Mouse (Mus musculus): Measurements from ENCODE around the gene Usp54.
"Not testable (repeated sequence)": the region's sequence is repeated elsewhere in the genome, so short reads cannot be mapped to it uniquely, and the experiment has no call there.

The Usp54 gene

DNA sequence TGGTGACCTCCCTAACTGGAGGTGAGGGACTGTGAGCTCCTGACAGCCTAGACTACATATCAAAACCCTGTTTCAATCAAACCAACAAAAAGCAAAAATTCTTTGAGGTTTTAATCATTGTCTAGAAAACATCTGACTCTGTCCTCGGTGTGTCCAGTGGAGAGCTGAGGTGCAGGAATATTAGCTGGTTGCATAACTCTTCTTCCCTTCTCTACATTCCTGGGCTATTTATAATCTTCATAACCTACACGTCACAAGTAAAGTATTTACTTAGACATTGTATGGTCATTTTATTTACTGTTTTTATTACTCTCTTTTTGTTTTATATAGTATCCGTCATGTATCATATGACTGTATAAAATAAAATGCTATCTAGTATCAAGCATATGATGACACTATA lies 31.3 kb downstream of the Usp54 start:
- no peak for DNase-seq (ENCODE audit: low spot score in 2 of 2)

GRCm38 (mm10) chr14:20607396-20608126 lies 33.3 kb downstream of the Usp54 start:
- no peak for DNase-seq (ENCODE audit: low spot score in 2 of 2)

DNA sequence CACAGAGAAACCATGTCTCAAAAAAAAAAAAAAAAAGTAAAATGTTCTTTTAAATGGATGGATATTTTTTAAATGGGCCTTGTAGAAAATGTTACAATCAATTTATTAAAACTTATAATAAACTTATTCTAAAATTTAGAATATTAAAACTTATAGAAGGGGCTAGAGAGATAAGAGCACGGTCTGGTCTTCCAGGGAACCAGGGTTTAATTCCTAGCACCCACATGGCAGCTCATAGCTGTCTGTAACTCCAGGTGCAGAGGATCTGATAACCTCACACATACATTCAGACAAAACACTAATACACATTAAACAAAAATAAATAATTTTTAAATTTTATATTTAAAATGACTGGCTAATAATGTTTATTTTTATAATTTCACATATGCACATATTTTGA lies 39.6 kb downstream of the Usp54 start:
- DNase-seq (ENCODE audit: low spot score in 2 of 2) = no peak

GRCm38 (mm10) chr14:20600203-20600602 lies 40.7 kb downstream of the Usp54 start:
- no peak for DNase-seq (ENCODE audit: low spot score in 2 of 2)

DNA sequence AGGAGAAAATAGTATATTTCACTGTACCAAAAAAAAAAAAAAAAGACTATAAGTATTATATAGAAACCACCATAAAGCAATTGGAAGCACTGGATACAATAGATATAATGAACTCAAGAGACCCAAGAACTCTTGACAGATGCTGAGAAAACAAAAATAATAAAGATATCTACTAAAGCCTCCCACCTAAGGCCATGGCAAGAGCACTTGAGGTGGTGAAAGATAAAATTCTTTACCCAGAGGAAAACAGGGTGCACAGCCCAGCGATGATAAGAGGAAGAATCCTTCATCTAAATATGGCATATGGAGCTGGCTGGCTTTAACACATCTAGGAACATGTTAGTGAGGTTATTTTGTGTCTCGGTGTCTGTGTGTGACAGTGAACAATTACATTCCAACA lies 41.3 kb downstream of the Usp54 start:
- DNase-seq (ENCODE audit: low spot score in 2 of 2) = no peak

DNA sequence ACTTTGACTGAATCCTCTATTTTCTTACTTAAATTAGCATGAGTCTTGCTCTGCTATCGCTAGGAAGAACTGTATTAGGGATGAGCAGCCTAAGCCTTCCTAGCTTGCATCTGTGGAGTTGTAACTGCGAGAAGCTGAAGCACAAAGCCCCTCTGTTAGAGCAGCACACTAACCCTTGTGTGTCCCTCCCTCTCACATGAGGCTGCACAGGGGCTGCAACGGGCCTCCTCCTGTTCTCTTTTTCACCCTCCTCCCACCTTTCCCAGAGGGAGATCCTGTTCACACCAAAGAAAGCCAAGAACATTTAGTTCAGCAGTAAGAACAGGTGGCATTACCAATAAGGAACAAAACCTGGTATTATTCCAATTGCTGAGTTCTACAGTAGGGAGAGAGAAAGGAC lies 45.1 kb downstream of the Usp54 start:
- no peak for DNase-seq (ENCODE audit: low spot score in 2 of 2)

- no peak for DNase-seq (ENCODE audit: low spot score in 2 of 2)
These were observed 53.4 kb downstream of the Usp54 start for GRCm38 (mm10) chr14:20587458-20587857.

- DNase-seq (ENCODE audit: low spot score in 2 of 2) = no peak
These were observed 61.9 kb downstream of the Usp54 start for GRCm38 (mm10) chr14:20578822-20579407.

GRCm38 (mm10) chr14:20576179-20576578 lies 64.7 kb downstream of the Usp54 start:
- DNase-seq (ENCODE audit: low spot score in 2 of 2) = peak; percentile 18 to 73

DNA sequence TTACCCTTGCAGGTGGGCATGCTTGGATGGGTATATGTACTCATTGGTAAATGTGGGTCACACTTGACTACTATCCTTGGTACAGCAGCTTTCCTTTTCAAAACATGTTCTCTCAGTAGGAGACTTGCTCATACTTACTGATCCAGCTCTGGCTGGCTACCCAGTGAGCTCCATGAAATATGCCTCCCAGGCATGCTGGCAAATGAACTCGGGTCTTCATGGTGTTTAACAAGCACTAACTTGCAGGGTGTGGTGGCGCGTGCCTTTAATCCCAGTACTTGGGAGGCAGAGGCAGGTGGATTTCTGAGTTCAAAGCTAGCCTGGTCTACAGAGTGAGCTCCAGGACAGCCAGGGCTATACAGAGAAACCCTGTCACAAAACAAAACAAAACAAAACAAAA lies 67.7 kb downstream of the Usp54 start:
- DNase-seq (ENCODE audit: low spot score in 2 of 2) = not testable (repeated sequence)

GRCm38 (mm10) chr14:20565256-20566021 lies 75.4 kb downstream of the Usp54 start:
- no peak for DNase-seq (ENCODE audit: low spot score in 2 of 2)

DNA sequence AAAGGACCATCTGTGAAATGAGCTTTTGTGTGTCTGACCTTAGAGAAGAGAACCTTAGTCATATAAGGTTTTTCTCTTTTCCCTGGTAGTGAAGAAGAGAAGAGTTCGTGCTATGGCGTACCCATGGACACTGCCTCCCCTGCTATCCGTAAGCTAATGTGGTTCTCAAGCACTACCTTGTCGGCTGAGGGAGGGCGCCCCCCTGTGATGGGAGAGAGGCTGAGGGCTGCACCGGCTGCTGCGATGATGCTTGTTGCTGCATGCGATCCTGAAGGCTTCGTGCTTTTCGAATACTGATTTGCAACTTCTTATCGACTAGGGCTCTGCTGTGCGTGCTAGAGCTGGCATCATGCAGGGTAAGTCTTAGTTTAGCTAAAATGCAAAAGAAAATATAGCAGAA lies 76.2 kb downstream of the Usp54 start:
- DNase-seq (ENCODE audit: low spot score in 2 of 2) = peak in 1 of 2 experiments; percentile 42

DNA sequence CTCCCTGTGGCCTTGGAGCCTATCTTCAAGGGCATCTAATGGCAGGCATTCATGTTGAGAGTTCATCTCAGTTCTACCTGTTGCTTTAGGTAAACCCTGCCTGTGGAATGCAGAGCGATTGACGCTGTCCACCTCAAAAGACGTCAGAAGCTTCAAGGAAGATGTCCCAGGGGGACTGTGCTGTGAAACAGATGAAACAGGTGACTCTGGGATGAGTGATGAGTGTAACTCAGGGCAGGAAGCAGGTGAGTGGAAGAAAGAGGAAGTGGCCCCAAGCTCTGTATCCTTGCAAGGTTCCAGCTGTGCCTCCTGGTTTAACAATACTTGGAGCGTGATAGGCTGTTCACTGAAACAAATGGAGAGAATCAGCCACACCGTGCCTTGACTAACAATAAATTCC lies 79.0 kb downstream of the Usp54 start:
- DNase-seq (ENCODE audit: low spot score in 2 of 2) = no peak

GRCm38 (mm10) chr14:20550136-20550535 lies 90.7 kb downstream of the Usp54 start:
- DNase-seq (ENCODE audit: low spot score in 2 of 2) = no peak

- peak; percentile 73 to 81 for DNase-seq (ENCODE audit: low spot score in 2 of 2)
These were observed 94.4 kb downstream of the Usp54 start, which contains the start of gene Ppp3cb for GRCm38 (mm10) chr14:20546415-20546814. Ppp3cb (minus strand) TSS chr14:20546573.

DNA sequence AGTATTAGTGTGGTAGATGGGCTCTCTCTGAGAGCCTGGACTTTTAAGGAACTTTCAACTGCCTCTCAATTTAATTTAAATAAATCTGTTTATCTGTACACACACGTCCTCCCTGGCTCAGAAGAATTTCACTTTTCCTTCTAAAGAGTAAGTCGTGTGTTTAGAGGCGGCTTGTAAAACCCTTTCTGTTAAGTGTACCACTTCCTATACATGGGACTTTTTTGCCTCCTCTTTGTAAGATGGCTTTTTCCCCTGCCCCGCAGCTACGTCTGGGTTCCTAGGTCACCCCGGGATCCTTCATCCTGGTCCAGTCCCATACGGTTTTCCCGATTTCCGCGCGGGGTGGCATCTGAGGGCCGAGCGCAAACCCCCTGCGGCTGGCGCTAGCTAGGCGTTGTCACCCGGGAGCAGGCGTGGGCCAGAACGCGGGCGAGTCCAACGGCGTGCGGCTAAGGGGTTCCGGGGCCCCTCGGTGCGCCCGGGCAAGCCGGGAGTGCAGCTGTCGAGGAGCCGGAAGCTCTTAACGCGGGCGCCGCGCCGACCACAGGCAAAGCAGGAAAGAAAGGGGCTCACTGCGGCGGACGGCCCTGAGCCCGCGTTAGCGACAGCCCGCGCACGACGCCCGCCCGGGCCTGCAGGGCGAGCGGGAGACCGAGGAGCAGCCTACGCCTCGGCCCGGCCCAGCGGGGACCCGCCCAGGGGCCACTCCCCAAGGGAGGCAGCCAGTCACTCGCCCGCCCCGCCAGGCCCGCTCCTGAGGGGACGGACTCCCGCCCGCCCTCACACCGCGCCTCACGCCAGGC lies 95.1 kb downstream of the Usp54 start:
- DNase-seq (ENCODE audit: low spot score in 2 of 2) = peak; percentile 85

- no peak for DNase-seq (ENCODE audit: low spot score in 2 of 2)
These were observed 96.1 kb downstream of the Usp54 start for GRCm38 (mm10) chr14:20544467-20545411.

DNA sequence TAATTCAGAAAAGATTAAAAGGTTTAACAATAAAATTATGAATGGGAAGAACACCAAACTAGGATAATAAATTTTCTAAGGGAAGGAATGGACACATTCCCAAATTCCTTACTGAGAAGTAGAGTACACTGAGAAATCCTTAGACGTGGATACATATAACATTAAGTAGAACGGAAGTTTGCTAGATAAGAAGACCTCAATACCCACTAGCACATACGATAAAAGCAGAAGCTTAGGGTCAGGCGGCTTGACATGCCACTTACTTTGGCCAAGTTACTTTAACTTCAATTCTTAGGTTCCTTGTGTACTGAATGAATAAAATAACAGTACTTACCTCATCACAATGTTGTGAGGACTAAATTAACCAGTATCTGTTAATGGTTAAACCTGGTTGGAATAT lies 111.2 kb downstream of the Usp54 start:
- no peak for DNase-seq (ENCODE audit: low spot score in 2 of 2)

DNA sequence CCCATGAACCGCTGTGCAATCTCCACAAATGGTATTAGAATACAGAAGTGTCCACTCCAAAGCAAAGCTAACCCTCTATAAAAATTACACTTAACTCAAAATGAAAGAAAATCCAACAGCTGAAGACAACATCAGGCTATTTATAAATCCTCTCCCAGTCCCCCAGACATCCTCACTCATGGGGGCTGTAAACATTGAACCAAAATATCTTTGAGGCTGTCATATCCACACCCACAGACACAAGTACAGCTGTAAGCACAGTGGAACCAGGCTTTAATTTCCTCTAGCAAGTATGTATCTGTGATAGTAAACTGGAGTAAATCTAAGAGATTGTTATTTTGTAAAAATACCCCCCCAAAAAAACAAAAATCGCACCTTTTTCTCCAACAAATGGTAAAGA lies 120.7 kb downstream of the Usp54 start:
- DNase-seq (ENCODE audit: low spot score in 2 of 2) = no peak

- DNase-seq (ENCODE audit: low spot score in 2 of 2) = no peak
These were observed 132.4 kb downstream of the Usp54 start for GRCm38 (mm10) chr14:20508424-20508823.

DNA sequence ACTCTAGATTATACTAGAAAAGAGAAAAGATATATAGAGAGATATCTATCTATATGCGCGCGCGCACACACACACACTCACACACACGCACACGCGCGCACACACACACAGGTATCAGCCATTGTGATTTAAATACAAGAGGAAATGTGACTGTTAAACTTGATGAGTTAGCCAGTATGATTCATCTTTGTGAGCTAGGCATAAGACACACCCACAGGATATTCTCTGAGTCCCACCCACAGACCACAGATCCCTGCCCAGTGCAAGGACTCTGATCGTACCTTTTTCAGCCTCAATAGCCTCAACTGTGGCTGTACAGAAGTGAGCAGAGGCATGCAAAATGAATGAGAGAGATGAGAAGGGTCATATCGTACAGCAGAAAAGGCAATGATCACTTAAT lies 137.9 kb downstream of the Usp54 start:
- no peak for DNase-seq (ENCODE audit: low spot score in 2 of 2)
